Mouse (Mus musculus): ENCODE data around the gene Elk3.

GRCm38 (mm10) chr10:93207176-93207575, 103.8 kb downstream of the Elk3 start:
- no peak for TF ChIP-seq POLR2A (IDR thresholded peaks at IDR 0.05; ENCODE audit: low read depth, low read length)
- TF ChIP-seq CTCF (IDR thresholded peaks at IDR 0.05; ENCODE audit: borderline replicate concordance, insufficient read depth, low read length), result no peak
